Comparison of ENCODE assay signal across 8 mouse cellular contexts in the genomic region with DNA sequence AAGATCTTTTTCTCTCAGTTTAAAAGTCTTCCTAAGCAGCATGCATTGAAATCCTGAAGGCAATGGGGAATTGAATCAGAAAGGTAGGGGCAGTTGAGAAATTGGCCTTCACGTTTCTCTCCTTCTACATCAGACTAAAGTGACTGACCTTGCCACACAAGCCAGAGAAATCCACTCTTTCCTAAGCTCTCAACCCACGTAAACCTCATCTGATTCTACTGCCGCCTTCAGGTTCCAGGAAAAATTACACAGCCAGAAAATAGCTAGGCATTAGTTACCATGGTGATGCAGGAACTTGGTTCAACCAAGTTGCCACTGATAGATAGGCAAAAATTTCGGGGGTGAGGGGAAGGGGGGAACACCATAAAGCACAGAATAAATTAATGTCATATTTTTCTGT. TPM values are rescaled to one million over a fixed set of nuclear protein-coding genes. Genes with fewer than 3 reads are reported as not detected.
DNase-seq lines count a peak whose midpoint lies in the region; TF ChIP-seq lines count a peak whose summit lies in the region.

No protein-coding gene starts in this region.

- no peak for TF ChIP-seq POLR2A in heart, adult 2 months (IDR thresholded peaks at IDR 0.05; ENCODE audit: insufficient read depth, low read depth, low read length)

- H3K9ac ChIP-seq in heart, adult 2 months (ENCODE audit: low read depth, low read length) = no peak overlapping the region

- intact Hi-C loops in heart, adult 2 months (cut with DNase I) = no loop called here
- intact Hi-C loops in heart, postnatal 25 days (cut with DNase I) = no loop called here

- H3K27me3 ChIP-seq in heart, adult 2 months (ENCODE audit: control insufficient read depth, insufficient read depth, low read length) = no peaks in the 10 kb centered on the region

- no peak for DNase-seq in heart, adult 2 months
- DNase-seq in heart, postnatal 25 days (ENCODE audit: low spot score) = no peak
- DNase-seq in right cerebral cortex, adult 18-20 months = peak; percentile 67
- DNase-seq in right cerebral cortex, postnatal 4 days = no peak
- peak; percentile 91 for DNase-seq in embryo, embryonic 10.5 days (ENCODE audit: low spot score)
- DNase-seq in lung, postnatal 14 days = peak; percentile 37
- no peak for DNase-seq in left cerebral cortex, adult 9 months (ENCODE audit: low spot score in 2 of 2)
- DNase-seq in ovary, postnatal 10 days (ENCODE audit: low spot score) = no peak

- H3K4me1 ChIP-seq in heart, adult 2 months (ENCODE audit: control insufficient read depth, insufficient read depth, low read length) = no peaks in the 10 kb centered on the region

- 4% methylated on average over 4 of the region's 4 CpGs for WGBS in heart, adult 2 months

- TF ChIP-seq EP300 in heart, adult 2 months (IDR thresholded peaks at IDR 0.05; ENCODE audit: insufficient read depth, low read depth, low read length) = no peak

- H3K79me2 ChIP-seq in heart, adult 2 months (replicated peaks; ENCODE audit: control insufficient read depth, insufficient read depth, low read length) = no peaks in the 10 kb centered on the region

- no peaks in the 10 kb centered on the region for H3K36me3 ChIP-seq in heart, adult 2 months (ENCODE audit: control insufficient read depth, insufficient read depth, low read length)

- TF ChIP-seq CTCF in heart, adult 2 months (IDR thresholded peaks at IDR 0.05) = peak; percentile 77

- H3K27ac ChIP-seq in heart, adult 2 months = no peak overlapping the region

- H3K4me3 ChIP-seq in heart, adult 2 months = no peak overlapping the region

RNA-seq across cellular contexts. Expression of gene Lrp4, which starts 1.5 kb away (rescaled TPM):
- 10 to 100 TPM; 10.6 to 12.3 TPM for total RNA-seq in heart, adult 2 months (2021)
- polyA plus RNA-seq in heart, adult 2 months (2012; rRNA removed) = 3.8 and 6.7 TPM in 2 replicates
- 10 to 100 TPM in 1 of 2 experiments, 1 to 10 TPM in 1; 9.7 to 12.0 TPM for total RNA-seq in heart, postnatal 25 days (2021)

RNA-seq across cellular contexts. Expression of gene 1110051M20Rik, which starts 11.3 kb away (rescaled TPM):
- 10 to 100 TPM in 1 of 2 experiments, 1 to 10 TPM in 1; 8.4 to 13.2 TPM for total RNA-seq in heart, adult 2 months (2021)
- 14.7 and 18.4 TPM in 2 replicates for polyA plus RNA-seq in heart, adult 2 months (2012; rRNA removed)
- 10 to 100 TPM in 1 of 2 experiments, 1 to 10 TPM in 1; 7.0 to 14.0 TPM for total RNA-seq in heart, postnatal 25 days (2021)

Comparison
In these comparisons a context has a peak if more than half of its experiments do, and no peak if none do; other contexts are left out.
1. DNase-seq: peak in right cerebral cortex, adult 18-20 months (single experiment), embryo, embryonic 10.5 days (single experiment) and lung, postnatal 14 days (single experiment); none in heart, adult 2 months (0 of 2), heart, postnatal 25 days (single experiment), right cerebral cortex, postnatal 4 days (single experiment), left cerebral cortex, adult 9 months (0 of 2) and ovary, postnatal 10 days (single experiment).